Mouse (Mus musculus) CH12.LX (cell line): ENCODE measurements around the gene Tmem50b. TPM values are rescaled to one million over a fixed set of nuclear protein-coding genes. Genes with fewer than 3 reads are reported as not detected.

ENCODE experiments used
- DNase-seq: peaks from one replicate; pipeline ENCODE4 v3.0.0-alpha.2; 2013; ENCODE audit errors: extremely low read depth
- H3K27ac ChIP-seq: 2 replicates; pipeline ENCODE4 v1.5.1; 2012; ENCODE audit warnings: low read depth, mild to moderate bottlenecking, control low read depth, moderate library complexity; ENCODE audit not compliant: insufficient read depth
- H3K27me3 ChIP-seq: replicated peaks from 2 replicates; pipeline ENCODE3; 2012; ENCODE audit warnings: inconsistent platforms
- H3K36me3 ChIP-seq, 2 experiments: replicated peaks in 1 of 2; 2 replicates each; pipeline versions ENCODE3 to v1.6.1; 2012; ENCODE audit warnings: inconsistent platforms in 1 of 2, low read length in 1 of 2, mild to moderate bottlenecking in 1 of 2, mixed read lengths in 1 of 2, moderate library complexity in 1 of 2; ENCODE audit not compliant: control insufficient read depth in 1 of 2, insufficient read depth in 1 of 2
- H3K4me1 ChIP-seq, 2 experiments: 2 replicates each; pipeline ENCODE4 v1.6.1; 2012; ENCODE audit warnings: inconsistent platforms in 1 of 2, moderate library complexity in 1 of 2; ENCODE audit not compliant: insufficient read depth in 2 of 2, control insufficient read depth in 1 of 2
- H3K4me2 ChIP-seq: 2 replicates; pipeline ENCODE4 v1.6.1; 2012; ENCODE audit warnings: low read depth, mild to moderate bottlenecking, control low read depth; ENCODE audit not compliant: poor library complexity, insufficient read depth, severe bottlenecking
- H3K4me3 ChIP-seq, 3 experiments: fragments of 150-350 bp in 1 of 3; sonication (generic) in 1 of 3; replicated peaks in 1 of 3; 2 replicates each; pipeline versions ENCODE3 to v1.5.1; 2011 to 2012; ENCODE audit warnings: low read depth in 2 of 3, low read length in 2 of 3, mild to moderate bottlenecking in 2 of 3, moderate library complexity in 2 of 3, control low read depth in 1 of 3, improper control_type of control experiment in 1 of 3, inconsistent platforms in 1 of 3, mixed read lengths in 1 of 3; ENCODE audit not compliant: poor library complexity in 1 of 3
- H3K79me2 ChIP-seq: replicated peaks from 2 replicates; pipeline ENCODE4 v1.6.1; 2012; ENCODE audit warnings: mild to moderate bottlenecking, moderate library complexity; ENCODE audit not compliant: control insufficient read depth, poor library complexity, insufficient read depth, severe bottlenecking; ENCODE audit errors: extremely low read depth
- H3K9ac ChIP-seq: 2 replicates; pipeline ENCODE4 v1.6.1; 2012; ENCODE audit warnings: low read depth, mild to moderate bottlenecking, control low read depth, moderate library complexity; ENCODE audit not compliant: insufficient read depth
- H3K9me3 ChIP-seq: replicated peaks from 2 replicates; pipeline ENCODE3; 2012; ENCODE audit warnings: low read length, inconsistent platforms, mixed read lengths
- BHLHE40 ChIP-seq: IDR thresholded peaks from 2 replicates; pipeline ENCODE4 v1.6.1; 2011; ENCODE audit warnings: mild to moderate bottlenecking, low read depth, low read length, improper control_type of control experiment
- CHD1 ChIP-seq: IDR thresholded peaks from 2 replicates; pipeline ENCODE4 v1.6.1; 2012; ENCODE audit warnings: low read depth, low read length, improper control_type of control experiment, inconsistent platforms
- CHD2 ChIP-seq: IDR thresholded peaks from 2 replicates; pipeline ENCODE4 v1.6.1; 2011; ENCODE audit warnings: low read length, improper control_type of control experiment
- ELF1 ChIP-seq: IDR thresholded peaks from 2 replicates; pipeline ENCODE4 v1.6.1; 2014; ENCODE audit warnings: low read depth, mild to moderate bottlenecking, inconsistent platforms, low read length, improper control_type of control experiment
- EP300 ChIP-seq: IDR thresholded peaks from 2 replicates; pipeline ENCODE4 v1.6.1; 2011; ENCODE audit warnings: low read length, improper control_type of control experiment
- ETS1 ChIP-seq: conservative IDR thresholded peaks from 2 replicates; pipeline ENCODE4 v1.6.1; 2012; ENCODE audit warnings: low read depth, mild to moderate bottlenecking, inconsistent platforms, low read length, improper control_type of control experiment, moderate library complexity
- GABPA ChIP-seq: IDR thresholded peaks from 2 replicates; pipeline ENCODE4 v1.6.1; 2012; ENCODE audit warnings: low read depth, low read length, improper control_type of control experiment, inconsistent platforms; ENCODE audit not compliant: insufficient replicate concordance
- HCFC1 ChIP-seq: IDR thresholded peaks from 2 replicates; pipeline ENCODE4 v1.6.1; 2012; ENCODE audit warnings: low read depth, mild to moderate bottlenecking, inconsistent platforms, low read length, improper control_type of control experiment
- IRF4 ChIP-seq: IDR thresholded peaks from 2 replicates; pipeline ENCODE4 v1.6.1; 2014; ENCODE audit warnings: low read depth, mild to moderate bottlenecking, inconsistent platforms, low read length, improper control_type of control experiment
- JUN ChIP-seq: IDR thresholded peaks from 2 replicates; pipeline ENCODE4 v1.6.1; 2011; ENCODE audit warnings: low read depth, mild to moderate bottlenecking, low read length, improper control_type of control experiment, moderate library complexity; ENCODE audit not compliant: insufficient read depth
- JUND ChIP-seq: conservative IDR thresholded peaks from 2 replicates; pipeline ENCODE4 v1.6.1; 2011; ENCODE audit warnings: low read depth, low read length, improper control_type of control experiment
- KAT2A ChIP-seq: IDR thresholded peaks from 2 replicates; pipeline ENCODE4 v1.6.1; 2012; ENCODE audit warnings: low read length, improper control_type of control experiment, inconsistent platforms; ENCODE audit not compliant: insufficient replicate concordance
- MAFK ChIP-seq: IDR thresholded peaks from 2 replicates; pipeline ENCODE4 v1.6.1; 2011; ENCODE audit warnings: low read length, improper control_type of control experiment; ENCODE audit not compliant: insufficient replicate concordance
- MAX ChIP-seq: IDR thresholded peaks from 2 replicates; pipeline ENCODE4 v1.6.1; 2011; ENCODE audit warnings: low read length, improper control_type of control experiment
- MAZ ChIP-seq: IDR thresholded peaks from 2 replicates; pipeline ENCODE4 v1.6.1; 2012; ENCODE audit warnings: low read depth, mild to moderate bottlenecking, inconsistent platforms, low read length, improper control_type of control experiment, moderate library complexity
- MEF2A ChIP-seq: IDR thresholded peaks from 2 replicates; pipeline ENCODE4 v1.6.1; 2014; ENCODE audit warnings: low read depth, mild to moderate bottlenecking, inconsistent platforms, low read length, improper control_type of control experiment, borderline replicate concordance
- MYC ChIP-seq: IDR thresholded peaks from 2 replicates; pipeline ENCODE4 v1.6.1; 2011; ENCODE audit warnings: low read depth, mild to moderate bottlenecking, improper control_type of control experiment, low read length
- NRF1 ChIP-seq: IDR thresholded peaks from 2 replicates; pipeline ENCODE4 v1.6.1; 2014; ENCODE audit warnings: low read depth, mild to moderate bottlenecking, inconsistent platforms, low read length, improper control_type of control experiment, moderate library complexity
- POLR2A ChIP-seq: IDR thresholded peaks from 2 replicates; pipeline ENCODE4 v1.6.1; 2011; ENCODE audit warnings: low read depth, mild to moderate bottlenecking, improper control_type of control experiment, low read length
- RAD21 ChIP-seq: IDR thresholded peaks from 2 replicates; pipeline ENCODE4 v1.6.1; 2011; ENCODE audit warnings: low read depth, mild to moderate bottlenecking, low read length, improper control_type of control experiment, moderate library complexity
- SIN3A ChIP-seq: IDR thresholded peaks from 2 replicates; pipeline ENCODE4 v1.6.1; 2012; ENCODE audit warnings: low read length, improper control_type of control experiment, inconsistent platforms
- SMC3 ChIP-seq: IDR thresholded peaks from 2 replicates; pipeline ENCODE4 v1.6.1; 2011; ENCODE audit warnings: low read depth, low read length, improper control_type of control experiment
- TBP ChIP-seq: conservative IDR thresholded peaks from 2 replicates; pipeline ENCODE4 v1.6.1; 2011; ENCODE audit warnings: low read depth, low read length, improper control_type of control experiment
- TCF12 ChIP-seq: IDR thresholded peaks from 2 replicates; pipeline ENCODE4 v1.6.1; 2014; ENCODE audit warnings: low read depth, mild to moderate bottlenecking, inconsistent platforms, low read length, improper control_type of control experiment
- UBTF ChIP-seq: IDR thresholded peaks from 2 replicates; pipeline ENCODE4 v1.6.1; 2012; ENCODE audit warnings: low read depth, mild to moderate bottlenecking, inconsistent platforms, low read length, improper control_type of control experiment, moderate library complexity
- USF1 ChIP-seq: IDR thresholded peaks from 2 replicates; pipeline ENCODE4 v1.6.1; 2014; ENCODE audit warnings: low read depth, mild to moderate bottlenecking, inconsistent platforms, low read length, improper control_type of control experiment
- USF2 ChIP-seq: conservative IDR thresholded peaks from 2 replicates; pipeline ENCODE4 v1.6.1; 2011; ENCODE audit warnings: low read depth, low read length, improper control_type of control experiment
- ZC3H11A ChIP-seq: IDR thresholded peaks from 2 replicates; pipeline ENCODE4 v1.6.1; 2012; ENCODE audit warnings: low read depth, mild to moderate bottlenecking, inconsistent platforms, low read length, improper control_type of control experiment
- ZMIZ1 ChIP-seq: IDR thresholded peaks from 2 replicates; pipeline ENCODE4 v1.6.1; 2012; ENCODE audit warnings: low read depth, mild to moderate bottlenecking, inconsistent platforms, low read length, improper control_type of control experiment
- ZNF384 ChIP-seq: IDR thresholded peaks from 2 replicates; pipeline ENCODE4 v1.6.1; 2012; ENCODE audit warnings: low read depth, low read length, improper control_type of control experiment, inconsistent platforms
- dilution Hi-C: fragments of 300-500 bp; cut with MboI; formaldehyde crosslinking; loops from 2 replicates; pipeline ENCODE4 v1.14.3; 2020; ENCODE audit warnings: low sequenced_read_pairs; ENCODE audit not compliant: extremely low pct_unique_long_range_greater_than_20kb, extremely low pct_ligation_motif_present
- in situ Hi-C: fragments of 300-500 bp; cut with MboI; formaldehyde crosslinking; loops from 3 replicates; pipeline ENCODE4 v1.14.3; 2019; ENCODE audit warnings: low sequenced_read_pairs, low pct_ligation_motif_present, low pct_unique_long_range_greater_than_20kb, mixed read lengths
- polyA plus RNA-seq: library from polyadenylated mRNA; unstranded; fragments of >175 nt; gene quantifications from 2 replicates; pipeline ENCODE4 v1.2.1, GENCODE M21; 2012; ENCODE audit warnings: low read depth; ENCODE audit not compliant: insufficient read length
- total RNA-seq, 2 experiments: library from RNA; depleted of rRNA; stranded (reverse); fragments of 300-350 nt in 1 of 2; fragments of >200 nt in 1 of 2; gene quantifications; 2 replicates each; pipeline ENCODE4 v1.2.3; 2012 to 2014

The Tmem50b gene
- 6.1 and 9.7 TPM in 2 replicates for total RNA-seq (2012; rRNA removed)
- total RNA-seq (2014; rRNA removed): 12.7 and 14.5 TPM in 2 replicates
- 15.9 TPM in 2 replicates for polyA plus RNA-seq

- H3K4me1 ChIP-seq: peaks cover 9 to 34% of the 10 kb centered on the region in 2 experiments
- no peaks in the 10 kb centered on the region for H3K79me2 ChIP-seq
- H3K27me3 ChIP-seq: peaks cover 13% of the 10 kb centered on the region
- no peaks in the 10 kb centered on the region for H3K9me3 ChIP-seq
- H3K36me3 ChIP-seq: peaks cover 0 to 10% of the 10 kb centered on the region in 2 experiments
- peak within 1 kb of the TSS; percentile 54 for H3K9ac ChIP-seq
- peak; percentile 66 for TF ChIP-seq NRF1
- peak; percentile 77 for TF ChIP-seq ELF1
- TF ChIP-seq POLR2A: no peak
- peak; percentile 94 for TF ChIP-seq MAZ
- H3K4me2 ChIP-seq: peak within 1 kb of the TSS; percentile 76
- in situ Hi-C loops: loop anchor here (5.0 to 10.0 kb wide), 2 partner anchors 85 to 233 kb away; no protein-coding TSS in a partner anchor
- no peak within 1 kb of the TSS for H3K27ac ChIP-seq
- DNase-seq: peak; percentile 98
- peak within 1 kb of the TSS; percentile 67 to 86 (median 80) for H3K4me3 ChIP-seq
- dilution Hi-C loops: no loop called here
Measured at GRCm38 (mm10) chr16:91597672-91598010, at the start of gene Tmem50b. Tmem50b (minus strand) TSS chr16:91597800.

DNA sequence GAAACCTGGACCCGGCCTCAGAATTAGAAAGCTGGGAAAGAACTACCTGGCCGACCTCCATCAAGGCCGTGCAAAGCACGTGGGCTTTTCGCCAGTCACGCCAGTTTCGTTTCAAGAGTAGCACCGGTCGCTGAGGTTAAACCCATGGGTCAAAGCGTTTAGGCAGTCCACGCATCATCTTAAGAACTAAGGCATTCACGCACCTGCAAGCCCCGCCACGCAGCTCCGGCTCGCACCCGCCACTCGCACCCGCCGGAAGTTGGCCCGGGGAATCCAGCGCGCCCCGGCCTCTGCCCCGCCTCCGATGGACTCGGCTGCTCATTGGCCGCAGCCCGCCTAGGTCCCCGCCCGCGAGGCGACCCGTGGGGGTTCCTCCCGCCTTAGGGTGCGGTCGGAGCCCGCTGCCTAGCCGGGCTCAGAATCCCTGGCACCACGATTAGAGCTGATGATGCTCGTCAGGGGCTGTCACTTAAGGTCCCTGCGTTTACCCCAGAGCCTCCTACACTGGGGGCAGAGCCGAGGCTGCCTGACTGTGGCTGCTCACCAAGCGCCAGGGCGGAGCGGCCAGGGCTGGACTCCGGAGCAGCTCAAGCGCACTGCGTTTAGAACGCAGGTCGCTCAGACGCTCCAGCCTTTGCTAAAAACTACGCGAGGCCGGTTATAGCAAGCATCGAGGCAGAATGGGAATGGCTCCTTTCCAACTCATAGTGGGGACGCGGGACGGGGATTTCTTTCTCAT is 49.2 kb upstream of the Tmem50b start, which contains the start of gene Gart:
Gene Gart, minus strand, starts transcription at position 272 of the 739 bp plus-strand sequence.
- Histone ChIP-seq H3K79me2 (peaks cover 80% of the 10 kb centered on the region), H3K27me3 (no peaks in the 10 kb centered on the region), H3K36me3 (peaks cover 16 to 44% of the 10 kb centered on the region in 2 experiments), H3K9ac (peak within 1 kb of the TSS; percentile 98), H3K4me3 (peak within 1 kb of the TSS; percentile 69 to 89 (median 74)), H3K4me1 (peaks cover 0 to 48% of the 10 kb centered on the region in 2 experiments; a peak in 2 of 4 replicates), H3K4me2 (peak within 1 kb of the TSS; percentile 84), H3K27ac (peak within 1 kb of the TSS; percentile 87), H3K9me3 (no peaks in the 10 kb centered on the region)
- dilution Hi-C loops (no loop called here), in situ Hi-C loops (no loop called here)
- DNase-seq: peak; percentile 93
- TF ChIP-seq ZMIZ1: peak; percentile 92
- TF ChIP-seq IRF4: peak; percentile 55
- peak; percentile 83; the same call in 1 of the 2 replicates for TF ChIP-seq CHD1
- peak; percentile 8 for TF ChIP-seq CHD2
- peak; percentile 34; the same call in 1 of the 2 replicates for TF ChIP-seq KAT2A
- peak; percentile 97 for TF ChIP-seq POLR2A
- no peak for TF ChIP-seq USF1
- TF ChIP-seq BHLHE40: peak; percentile 72
- peak; percentile 93 for TF ChIP-seq MAX
- peak; percentile 25 for TF ChIP-seq MEF2A
- no peak; the same call in 1 of the 2 replicates for TF ChIP-seq SIN3A
- peak; percentile 64 for TF ChIP-seq HCFC1
- TF ChIP-seq UBTF: peak; percentile 74; the same call in 1 of the 2 replicates
- peak; percentile 95 for TF ChIP-seq TCF12
- no peak for TF ChIP-seq ETS1
- no peak; the same call in none of the 2 replicates for TF ChIP-seq EP300
- TF ChIP-seq ZNF384: no peak
- TF ChIP-seq RAD21: no peak
- TF ChIP-seq NRF1: peak; percentile 55
- no peak for TF ChIP-seq GABPA
- TF ChIP-seq TBP: peak; percentile 89
- TF ChIP-seq MAFK: no peak
- no peak for TF ChIP-seq JUN
- TF ChIP-seq USF2: no peak
- TF ChIP-seq JUND: no peak
- TF ChIP-seq MAZ: 0 out of 2 replicates have a peak, but pooled peaks have one; percentile 14
- TF ChIP-seq SMC3: no peak
- TF ChIP-seq ZC3H11A: no peak
- peak; percentile 98 for TF ChIP-seq MYC
- peak; percentile 71 for TF ChIP-seq ELF1
